Mouse (Mus musculus): ENCODE results near the gene Cp. TPM values are rescaled to one million over a fixed set of nuclear protein-coding genes. Genes with fewer than 3 reads are reported as not detected.

Cp gene
- polyA plus RNA-seq, 1 experiment from 2014 or later = 1.7 TPM

DNA sequence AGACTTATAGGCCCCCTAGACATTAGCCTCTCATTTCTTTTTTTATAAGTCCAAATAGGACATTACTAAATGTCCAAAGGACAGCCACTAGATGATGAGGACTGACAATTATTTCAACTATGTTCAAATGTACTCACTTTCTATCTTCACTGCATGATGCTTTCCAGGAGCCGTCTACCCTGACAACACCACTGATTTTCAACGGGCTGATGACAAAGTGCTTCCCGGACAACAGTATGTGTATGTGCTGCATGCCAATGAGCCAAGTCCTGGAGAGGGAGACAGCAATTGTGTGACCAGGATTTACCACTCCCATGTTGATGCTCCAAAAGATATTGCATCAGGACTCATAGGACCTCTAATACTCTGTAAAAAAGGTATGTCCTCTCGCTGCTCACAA, 9.2 kb downstream of the Cp start:
- H3K4me2 ChIP-seq = no peak overlapping the region
- no peaks in the 10 kb centered on the region for H3K9me3 ChIP-seq
- WGBS = 92% methylated on average over 4 of the region's 4 CpGs
- no peaks in the 10 kb centered on the region for H3K27me3 ChIP-seq
- no peaks in the 10 kb centered on the region for H3K4me1 ChIP-seq
- no peak for ATAC-seq (ENCODE audit: insufficient number of reproducible peaks, insufficient read depth, low FRiP score, low TSS enrichment, low read depth)
- no peak overlapping the region for H3K4me3 ChIP-seq
- H3K36me3 ChIP-seq = no peaks in the 10 kb centered on the region
- no peak overlapping the region for H3K9ac ChIP-seq
- no peak overlapping the region for H3K27ac ChIP-seq

DNA sequence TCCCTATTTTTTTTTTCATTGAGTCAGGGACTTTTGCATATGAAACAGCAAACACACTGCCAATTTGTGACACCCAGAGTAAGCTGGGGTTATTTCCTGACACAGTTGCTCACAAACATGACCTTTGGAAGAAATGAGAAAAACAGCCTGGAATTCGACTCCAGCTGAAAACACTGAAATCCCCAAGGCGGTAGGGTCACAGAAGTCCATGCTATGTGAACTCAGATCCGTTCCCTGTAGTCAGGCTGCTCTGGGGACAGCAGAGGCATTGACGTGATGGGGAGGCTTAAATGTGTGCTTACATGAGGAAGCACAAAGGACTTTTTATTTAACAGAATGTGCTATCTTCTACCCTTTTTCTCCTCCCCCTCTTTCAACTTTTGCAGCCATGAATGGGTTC, 21.6 kb downstream of the Cp start:
- no peak for ATAC-seq (ENCODE audit: insufficient number of reproducible peaks, insufficient read depth, low FRiP score, low TSS enrichment, low read depth)
- WGBS = 18% methylated on average over 4 of the region's 4 CpGs
- H3K36me3 ChIP-seq = no peaks in the 10 kb centered on the region
- H3K4me3 ChIP-seq = no peak overlapping the region
- no peaks in the 10 kb centered on the region for H3K9me3 ChIP-seq
- H3K4me2 ChIP-seq = no peak overlapping the region
- H3K27me3 ChIP-seq = no peaks in the 10 kb centered on the region
- no peaks in the 10 kb centered on the region for H3K4me1 ChIP-seq
- no peak overlapping the region for H3K27ac ChIP-seq
- no peak overlapping the region for H3K9ac ChIP-seq

DNA sequence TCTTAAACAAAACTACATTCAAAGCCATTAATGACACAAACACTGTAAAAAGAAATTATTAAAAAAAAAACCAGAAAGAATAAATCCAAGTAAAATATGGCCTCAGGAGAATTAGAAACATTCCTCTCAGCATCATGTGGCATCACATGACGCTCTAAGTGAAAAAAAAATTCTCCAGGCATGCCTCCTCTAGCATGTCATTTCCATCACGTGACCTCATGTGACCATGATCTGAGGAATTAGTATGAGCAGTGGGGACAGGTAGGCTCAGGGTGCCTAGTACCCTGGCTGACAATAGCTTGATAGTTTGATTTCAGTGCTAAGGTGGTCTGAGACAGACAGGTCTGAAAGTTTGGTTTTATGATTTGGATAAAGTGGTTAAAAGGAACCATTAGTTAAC, 24.3 kb downstream of the Cp start:
- no peak overlapping the region for H3K9ac ChIP-seq
- no peaks in the 10 kb centered on the region for H3K27me3 ChIP-seq
- H3K4me2 ChIP-seq = no peak overlapping the region
- H3K4me3 ChIP-seq = no peak overlapping the region
- no peaks in the 10 kb centered on the region for H3K36me3 ChIP-seq
- WGBS = 66% methylated on average over 2 of the region's 2 CpGs
- H3K4me1 ChIP-seq = no peaks in the 10 kb centered on the region
- H3K9me3 ChIP-seq = no peaks in the 10 kb centered on the region
- no peak overlapping the region for H3K27ac ChIP-seq
- no peak for ATAC-seq (ENCODE audit: insufficient number of reproducible peaks, insufficient read depth, low FRiP score, low TSS enrichment, low read depth)

DNA sequence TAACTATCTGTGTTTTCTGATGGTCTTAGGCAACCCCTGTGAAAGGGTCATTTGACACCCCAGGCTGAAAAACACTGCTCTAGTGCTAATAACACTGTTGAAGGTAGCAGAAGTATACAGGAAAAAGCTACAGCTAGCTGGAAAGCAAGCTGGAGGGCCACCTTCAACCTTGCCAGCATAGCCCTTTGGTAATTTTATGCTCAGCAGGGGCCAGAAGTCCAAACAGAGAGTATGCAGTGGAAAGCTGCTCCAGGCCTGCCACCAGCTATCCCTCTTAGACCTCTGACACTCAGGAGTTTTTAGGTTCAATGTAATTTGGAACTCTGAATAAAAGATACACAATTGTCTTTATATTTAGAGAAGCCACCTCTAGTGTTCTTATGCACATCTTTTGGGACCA, 26.0 kb downstream of the Cp start:
- Histone ChIP-seq H3K9ac (no peak overlapping the region), H3K27ac (no peak overlapping the region), H3K4me3 (no peak overlapping the region), H3K27me3 (no peaks in the 10 kb centered on the region), H3K4me1 (no peaks in the 10 kb centered on the region), H3K4me2 (no peak overlapping the region), H3K9me3 (no peaks in the 10 kb centered on the region), H3K36me3 (no peaks in the 10 kb centered on the region)
- no peak for ATAC-seq (ENCODE audit: insufficient number of reproducible peaks, insufficient read depth, low FRiP score, low TSS enrichment, low read depth)

DNA sequence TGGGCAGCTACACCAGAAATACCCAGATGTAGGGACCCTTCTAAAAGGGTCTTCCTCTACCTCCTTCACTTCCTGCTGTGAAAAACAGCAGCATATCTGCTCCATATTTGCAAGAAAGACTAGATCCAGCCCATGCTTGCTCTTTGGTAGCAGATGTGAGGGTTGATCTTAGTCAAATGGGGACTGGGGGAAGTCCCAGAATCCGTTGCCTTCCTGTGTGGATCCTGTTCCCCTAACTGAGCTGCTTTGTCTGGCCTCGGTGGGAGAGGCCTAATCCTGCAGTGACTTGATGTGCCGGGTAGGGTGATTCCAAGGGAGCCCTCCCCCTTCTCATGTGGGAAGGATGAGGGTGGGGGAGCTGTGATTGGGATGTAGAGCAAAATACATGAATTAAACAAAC, 29.3 kb downstream of the Cp start:
- WGBS = 18% methylated on average over 3 of the region's 3 CpGs
- H3K27ac ChIP-seq = no peak overlapping the region
- ATAC-seq (ENCODE audit: insufficient number of reproducible peaks, insufficient read depth, low FRiP score, low TSS enrichment, low read depth) = no peak

DNA sequence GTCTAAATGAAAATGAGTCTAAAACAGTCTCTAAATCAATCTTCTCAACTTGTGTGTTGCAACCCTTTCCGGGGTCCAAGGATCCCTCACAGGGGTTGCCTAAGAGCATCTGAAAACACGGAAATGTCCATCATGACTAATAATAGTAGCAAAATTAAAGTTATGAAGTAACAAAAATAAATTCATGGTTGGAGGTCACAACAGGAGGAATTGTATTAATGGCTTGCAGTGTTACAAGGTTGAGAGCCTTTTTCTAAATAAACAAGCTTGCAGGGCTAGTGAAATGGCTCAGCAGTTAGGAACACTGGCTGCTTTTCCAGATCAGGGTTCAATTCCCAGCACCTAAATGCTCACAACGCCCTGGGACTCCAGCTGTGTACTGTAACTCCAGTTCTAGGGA, 33.2 kb downstream of the Cp start:
- no peak overlapping the region for H3K27ac ChIP-seq
- no peaks in the 10 kb centered on the region for H3K27me3 ChIP-seq
- H3K4me1 ChIP-seq = no peaks in the 10 kb centered on the region
- ATAC-seq (ENCODE audit: insufficient number of reproducible peaks, insufficient read depth, low FRiP score, low TSS enrichment, low read depth) = no peak
- WGBS = 80% methylated on average over 3 of the region's 3 CpGs
- H3K36me3 ChIP-seq = no peaks in the 10 kb centered on the region
- no peaks in the 10 kb centered on the region for H3K9me3 ChIP-seq
- no peak overlapping the region for H3K9ac ChIP-seq
- no peak overlapping the region for H3K4me2 ChIP-seq
- no peak overlapping the region for H3K4me3 ChIP-seq

More for the DNA sequence above, 29.3 kb downstream of the Cp start:
- H3K36me3 ChIP-seq = no peaks in the 10 kb centered on the region
- no peaks in the 10 kb centered on the region for H3K4me1 ChIP-seq
- no peak overlapping the region for H3K4me3 ChIP-seq
- H3K27me3 ChIP-seq = no peaks in the 10 kb centered on the region
- H3K9ac ChIP-seq = no peak overlapping the region
- no peak overlapping the region for H3K4me2 ChIP-seq
- H3K9me3 ChIP-seq = no peaks in the 10 kb centered on the region

DNA sequence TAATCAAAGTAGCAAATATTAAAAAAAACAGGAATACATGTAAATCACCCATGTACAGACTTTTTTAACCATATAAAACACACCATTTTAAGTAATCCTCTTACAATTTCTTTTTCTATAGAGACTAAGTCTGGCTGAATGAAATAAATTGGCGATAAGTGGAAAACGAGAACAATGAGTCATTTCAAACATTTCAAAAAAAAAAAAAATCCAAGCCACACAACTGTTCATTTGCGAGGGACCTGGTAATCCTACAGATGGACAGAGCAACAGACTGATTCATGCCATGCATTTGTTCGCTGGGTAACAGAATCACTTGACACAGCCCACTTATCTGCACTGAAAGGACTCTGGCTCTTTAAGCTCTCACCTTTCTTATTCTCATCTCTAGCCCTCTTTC, 35.5 kb downstream of the Cp start:
- Histone ChIP-seq H3K9ac (no peak overlapping the region), H3K36me3 (peaks cover 7% of the 10 kb centered on the region; the same call in 1 of the 2 replicates), H3K27me3 (no peaks in the 10 kb centered on the region), H3K27ac (no peak overlapping the region), H3K4me3 (no peak overlapping the region), H3K4me1 (no peaks in the 10 kb centered on the region), H3K4me2 (no peak overlapping the region), H3K9me3 (no peaks in the 10 kb centered on the region)
- no peak for ATAC-seq (ENCODE audit: insufficient number of reproducible peaks, insufficient read depth, low FRiP score, low TSS enrichment, low read depth)
- 74% methylated on average over 4 of the region's 4 CpGs for WGBS

DNA sequence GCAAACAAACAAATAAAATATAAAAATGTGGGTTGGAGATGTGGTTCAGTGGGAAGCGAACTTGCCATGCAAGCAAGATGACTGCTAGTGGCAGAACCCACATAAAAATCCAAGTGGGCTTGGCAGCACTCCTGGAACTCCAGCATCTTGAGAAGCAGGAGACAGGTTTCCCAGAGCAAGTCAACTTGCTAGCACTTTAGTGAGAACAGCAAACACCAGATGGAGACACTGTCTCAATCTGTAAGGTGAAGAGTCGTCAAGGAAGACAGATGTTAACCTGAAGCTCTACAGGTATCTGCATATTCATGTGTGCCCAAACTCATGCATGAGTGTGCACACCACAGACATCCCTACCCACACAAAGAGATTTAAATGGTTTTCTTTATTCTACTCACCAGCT, 42.7 kb downstream of the Cp start:
- H3K4me2 ChIP-seq = no peak overlapping the region
- H3K4me1 ChIP-seq = no peaks in the 10 kb centered on the region
- no peak overlapping the region for H3K9ac ChIP-seq
- 86% methylated on average over 2 of the region's 2 CpGs for WGBS
- no peak overlapping the region for H3K4me3 ChIP-seq
- H3K27me3 ChIP-seq = no peaks in the 10 kb centered on the region
- peaks cover 26% of the 10 kb centered on the region for H3K36me3 ChIP-seq
- H3K9me3 ChIP-seq = no peaks in the 10 kb centered on the region
- ATAC-seq (ENCODE audit: insufficient number of reproducible peaks, insufficient read depth, low FRiP score, low TSS enrichment, low read depth) = no peak
- H3K27ac ChIP-seq = no peak overlapping the region

DNA sequence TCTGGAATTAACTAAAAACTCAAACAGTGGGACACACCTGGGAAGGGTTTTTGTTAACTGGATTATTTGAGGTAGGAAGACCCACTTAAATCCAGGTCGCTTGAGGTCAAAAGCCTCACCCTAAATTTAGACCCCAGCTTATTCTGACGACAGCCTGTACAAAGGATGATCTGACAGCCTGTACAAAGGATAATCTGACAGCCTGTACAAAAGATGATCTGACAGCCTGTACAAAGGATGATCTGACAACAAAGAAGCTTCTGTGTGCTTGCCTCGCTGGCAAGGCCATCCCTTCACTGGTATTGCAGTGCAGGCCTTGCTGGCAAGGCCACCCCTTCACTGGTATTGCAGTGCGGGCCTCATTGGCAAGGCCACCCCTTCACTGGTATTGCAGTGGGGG, 44.0 kb downstream of the Cp start:
- WGBS = 75% methylated on average over 4 of the region's 4 CpGs
- Histone ChIP-seq H3K4me3 (no peak overlapping the region), H3K4me2 (no peak overlapping the region), H3K9me3 (no peaks in the 10 kb centered on the region), H3K36me3 (peaks cover 26% of the 10 kb centered on the region), H3K4me1 (no peaks in the 10 kb centered on the region), H3K27ac (no peak overlapping the region), H3K9ac (no peak overlapping the region), H3K27me3 (no peaks in the 10 kb centered on the region)
- no peak for ATAC-seq (ENCODE audit: insufficient number of reproducible peaks, insufficient read depth, low FRiP score, low TSS enrichment, low read depth)

DNA sequence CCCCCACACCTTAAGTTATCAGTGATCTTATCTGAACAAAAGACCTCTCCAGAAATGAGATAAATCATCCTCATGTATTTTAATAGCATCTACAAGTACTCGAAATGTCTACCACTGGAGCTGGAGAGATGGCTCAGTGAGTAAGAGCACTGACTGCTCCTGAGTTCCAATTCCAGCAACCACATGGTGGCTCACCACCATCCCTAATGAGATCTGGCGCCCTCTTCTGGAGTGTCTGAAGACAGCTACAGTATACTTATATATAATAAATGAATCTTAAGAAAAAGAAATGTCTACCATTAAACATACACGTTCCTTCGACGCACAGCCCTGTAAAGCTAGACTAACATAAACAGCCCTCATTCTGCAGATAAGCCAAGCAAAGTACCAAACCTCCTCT, 45.9 kb downstream of the Cp start:
- H3K4me1 ChIP-seq = no peaks in the 10 kb centered on the region
- H3K9ac ChIP-seq = no peak overlapping the region
- ATAC-seq (ENCODE audit: insufficient number of reproducible peaks, insufficient read depth, low FRiP score, low TSS enrichment, low read depth) = no peak
- no peak overlapping the region for H3K4me2 ChIP-seq
- H3K9me3 ChIP-seq = no peaks in the 10 kb centered on the region
- H3K36me3 ChIP-seq = peaks cover 19% of the 10 kb centered on the region
- WGBS = 78% methylated on average over 5 of the region's 5 CpGs
- no peaks in the 10 kb centered on the region for H3K27me3 ChIP-seq
- H3K27ac ChIP-seq = no peak overlapping the region
- H3K4me3 ChIP-seq = no peak overlapping the region

DNA sequence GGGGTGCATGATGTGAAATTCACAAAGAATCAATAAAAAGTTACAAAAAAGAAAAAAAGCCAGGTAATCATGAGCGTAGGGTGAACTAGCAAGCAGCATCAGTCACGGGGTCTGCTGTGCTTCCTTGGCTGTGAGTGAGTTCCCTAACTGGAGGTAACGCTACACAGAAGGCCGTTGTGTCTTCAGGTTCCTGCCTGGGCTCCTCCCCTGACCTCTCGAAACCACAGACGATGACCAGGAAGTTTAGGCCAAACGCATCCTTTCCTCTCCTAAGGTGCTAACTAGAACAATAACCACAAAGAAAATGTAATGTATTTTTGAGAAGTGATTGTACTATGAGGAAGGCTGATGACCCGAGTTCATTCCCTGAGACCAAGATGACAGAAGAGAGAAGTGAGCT, 47.6 kb downstream of the Cp start:
- H3K27me3 ChIP-seq = no peaks in the 10 kb centered on the region
- no peak overlapping the region for H3K4me2 ChIP-seq
- no peak overlapping the region for H3K27ac ChIP-seq
- no peaks in the 10 kb centered on the region for H3K9me3 ChIP-seq
- ATAC-seq (ENCODE audit: insufficient number of reproducible peaks, insufficient read depth, low FRiP score, low TSS enrichment, low read depth) = no peak
- no peak overlapping the region for H3K4me3 ChIP-seq
- H3K36me3 ChIP-seq = peaks cover 19% of the 10 kb centered on the region
- no peaks in the 10 kb centered on the region for H3K4me1 ChIP-seq
- 77% methylated on average over 8 of the region's 8 CpGs for WGBS
- no peak overlapping the region for H3K9ac ChIP-seq

DNA sequence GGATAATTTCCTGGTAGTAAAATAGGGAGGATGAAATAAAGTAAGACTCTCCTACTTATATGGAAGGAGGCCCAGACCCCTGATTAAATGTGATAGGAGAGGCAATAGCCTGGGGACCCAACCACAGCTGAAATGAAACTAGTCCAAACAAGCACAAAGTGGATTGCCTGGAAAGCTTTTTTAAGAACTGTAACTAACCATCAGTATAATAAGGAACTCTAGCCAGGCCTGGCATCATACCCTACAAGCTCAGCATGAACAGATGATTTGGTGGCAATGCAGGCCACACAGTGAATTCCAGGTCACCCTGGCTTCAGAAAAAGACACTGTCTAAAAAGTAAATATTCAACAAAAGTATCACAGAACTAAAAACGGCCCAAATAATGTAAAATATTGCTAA, 48.8 kb downstream of the Cp start:
- ATAC-seq (ENCODE audit: insufficient number of reproducible peaks, insufficient read depth, low FRiP score, low TSS enrichment, low read depth) = no peak
- Histone ChIP-seq H3K4me1 (peaks cover 2% of the 10 kb centered on the region), H3K4me2 (no peak overlapping the region), H3K9ac (no peak overlapping the region), H3K36me3 (peaks cover 19% of the 10 kb centered on the region), H3K9me3 (no peaks in the 10 kb centered on the region), H3K27me3 (no peaks in the 10 kb centered on the region), H3K27ac (no peak overlapping the region), H3K4me3 (no peak overlapping the region)
- 77% methylated on average over 1 of the region's 1 CpGs for WGBS

DNA sequence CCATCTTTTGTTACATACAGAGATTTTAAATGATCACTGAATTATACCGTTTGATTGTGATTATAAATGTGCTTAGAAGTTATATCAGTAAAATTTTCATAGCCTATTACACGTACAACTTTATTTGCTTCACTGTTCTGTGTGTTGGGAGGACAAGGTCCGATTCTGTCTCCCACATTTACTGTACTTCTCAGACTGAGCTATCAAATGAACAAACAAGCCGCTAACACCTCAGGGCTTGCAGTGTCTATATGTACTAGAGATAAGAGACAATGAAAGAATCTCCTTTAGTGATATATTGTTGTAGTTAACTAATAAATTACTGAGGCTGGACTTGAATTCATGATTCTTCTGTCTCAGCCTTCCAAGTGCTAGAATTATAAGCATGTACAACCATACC, 50.4 kb downstream of the Cp start:
- H3K36me3 ChIP-seq = peaks cover 13% of the 10 kb centered on the region
- H3K4me2 ChIP-seq = no peak overlapping the region
- no peak overlapping the region for H3K9ac ChIP-seq
- no peak for ATAC-seq (ENCODE audit: insufficient number of reproducible peaks, insufficient read depth, low FRiP score, low TSS enrichment, low read depth)
- no peaks in the 10 kb centered on the region for H3K9me3 ChIP-seq
- no peaks in the 10 kb centered on the region for H3K27me3 ChIP-seq
- WGBS = 90% methylated on average over 4 of the region's 4 CpGs
- H3K4me1 ChIP-seq = peaks cover 8% of the 10 kb centered on the region
- H3K27ac ChIP-seq = no peak overlapping the region
- H3K4me3 ChIP-seq = no peak overlapping the region

Measured in embryonic facial prominence, embryonic 13.5 days (tissue).